Mouse (Mus musculus) megakaryocyte-erythroid progenitor cell, adult 5-6 weeks (primary cell): ENCODE measurements around the gene Sgk1. TPM values are rescaled to one million over a fixed set of nuclear protein-coding genes. Genes with fewer than 3 reads are reported as not detected.
"Not testable (repeated sequence)": the region's sequence is repeated elsewhere in the genome, so short reads cannot be mapped to it uniquely, and the experiment has no call there.

ENCODE experiments used
- ATAC-seq: replicated peaks from 2 replicates; pipeline ENCODE4 v1.8.0; 2016; ENCODE audit warnings: mild to moderate bottlenecking, inconsistent platforms; ENCODE audit not compliant: severe bottlenecking, poor library complexity, low FRiP score, low TSS enrichment
- total RNA-seq, 2 experiments: library from RNA; stranded (forward) in 1 of 2; stranded (reverse) in 1 of 2; fragments of 200-1000, 215-1000 nt in 1 of 2; fragments of >200 nt in 1 of 2; fragmentation: Nextera tagmentation in 1 of 2; gene quantifications; 2 replicates each; pipeline ENCODE4 v1.2.3; 2014 to 2017

Gene Sgk1
- total RNA-seq, 2 experiments from 2014 or later: 8.1 to 9.7 TPM

- ATAC-seq: not testable (repeated sequence)
Measured at GRCm38 (mm10) chr10:22036256-22036655, 154.3 kb downstream of the Sgk1 start.

Other genes starting within 250 kb of the Sgk1 start
- gene 4930444G20Rik, start 185.9 kb downstream of the Sgk1 start, total RNA-seq (2014; fragmentation: Nextera tagmentation): not detected in 2 replicates
- not detected in 2 replicates for gene 4930444G20Rik, start 185.9 kb downstream of the Sgk1 start, total RNA-seq (2017)